Comparison of ENCODE assay signal across 16 mouse cellular contexts in the genomic region with DNA sequence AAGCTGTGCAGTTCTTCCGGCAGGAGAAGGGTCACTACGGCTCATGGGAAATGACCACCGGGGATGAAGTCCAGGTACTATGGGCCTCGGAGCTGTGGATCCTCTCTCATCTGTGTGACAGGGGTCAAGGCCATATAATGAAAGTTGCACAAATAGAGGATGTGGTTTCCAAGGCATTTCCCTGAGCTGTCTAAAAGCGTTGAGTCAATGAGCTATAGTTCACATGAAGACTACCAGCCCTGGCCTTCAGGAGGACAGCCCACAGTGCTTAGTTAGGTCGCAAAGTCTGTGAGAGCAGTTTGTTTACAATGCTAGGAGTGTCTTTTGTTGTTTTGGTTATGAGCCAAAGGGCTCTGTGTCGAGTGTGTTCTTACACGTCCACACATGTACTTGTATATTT.
DNase-seq lines count a peak whose midpoint lies in the region; ATAC-seq and TF ChIP-seq lines count a peak whose summit lies in the region.
"Had no signal": no experiment of that assay in that cellular context is flagged by ENCODE, and none has a peak within 500 bp of the region (broad histone marks: within the 10 kb centered on the region; RNA-seq: fewer than 3 reads in every experiment).

No protein-coding gene starts in this region.

- TF ChIP-seq EP300 in liver, embryonic 14.5 days (IDR thresholded peaks at IDR 0.05; ENCODE audit: low read depth) = no peak

- no peak for TF ChIP-seq POLR2A in small intestine, adult 2 months (IDR thresholded peaks at IDR 0.05; ENCODE audit: low read depth, low read length)
- no peak for TF ChIP-seq POLR2A in thymus, adult 2 months (IDR thresholded peaks at IDR 0.05; ENCODE audit: control insufficient read depth, extremely low read depth, insufficient read depth, low read length, poor library complexity)

- peak; percentile 60 for DNase-seq in kidney, postnatal 0 days (ENCODE audit: low spot score)
- no peak for DNase-seq in kidney, postnatal 10 days
- DNase-seq in liver, embryonic 14.5 days (ENCODE audit: low read depth in 3 of 3, low spot score in 3 of 3) = peak in 1 of 3 experiments; percentile 3
- DNase-seq in thymus, adult 2 months = no peak
- DNase-seq in frontal cortex, postnatal 36 days (ENCODE audit: low spot score in 2 of 2) = no peak
- DNase-seq: cerebellum, adult 11-12 months; left cerebral cortex, postnatal 4 days; spleen, adult 18-20 months; thymus, postnatal 25 days had no signal

- no peak overlapping the region for H3K4me3 ChIP-seq in kidney, postnatal 0 days (replicated peaks; ENCODE audit: low read depth, low read length)
- H3K4me3 ChIP-seq in liver, embryonic 14.5 days (ENCODE audit: insufficient read depth in 1 of 2, low read depth in 2 of 2, low read length in 2 of 2) = no peak overlapping the region
- H3K4me3 ChIP-seq in small intestine, adult 2 months (ENCODE audit: low read depth, low read length) = no peak overlapping the region
- no peak overlapping the region for H3K4me3 ChIP-seq in thymus, adult 2 months (ENCODE audit: control insufficient read depth, insufficient read depth, low read length)
- H3K4me3 ChIP-seq: embryonic facial prominence, embryonic 13.5 days; heart, embryonic 13.5 days; layer of hippocampus, adult 2 months; midbrain, embryonic 13.5 days had no signal

- H3K36me3 ChIP-seq in kidney, postnatal 0 days (ENCODE audit: insufficient read depth, low read length) = no peaks in the 10 kb centered on the region
- no peaks in the 10 kb centered on the region for H3K36me3 ChIP-seq in liver, embryonic 14.5 days (replicated peaks; ENCODE audit: control insufficient read depth, insufficient read depth, low read depth)
- H3K36me3 ChIP-seq in small intestine, adult 2 months (ENCODE audit: control insufficient read depth, insufficient read depth, low read length) = no peaks in the 10 kb centered on the region
- no peaks in the 10 kb centered on the region for H3K36me3 ChIP-seq in thymus, adult 2 months (ENCODE audit: control insufficient read depth, insufficient read depth, low read length)
- H3K36me3 ChIP-seq: embryonic facial prominence, embryonic 13.5 days; heart, embryonic 13.5 days; midbrain, embryonic 13.5 days had no signal

- TF ChIP-seq CTCF in kidney, postnatal 0 days (IDR thresholded peaks at IDR 0.05; ENCODE audit: low read depth) = no peak
- no peak for TF ChIP-seq CTCF in liver, embryonic 14.5 days (IDR thresholded peaks at IDR 0.05; ENCODE audit: low read depth)
- TF ChIP-seq CTCF in small intestine, adult 2 months (IDR thresholded peaks at IDR 0.05; ENCODE audit: extremely low read depth, insufficient read length, insufficient replicate concordance, low read depth, low read length) = no peak
- no peak for TF ChIP-seq CTCF in thymus, adult 2 months (IDR thresholded peaks at IDR 0.05; ENCODE audit: borderline replicate concordance, control insufficient read depth, extremely low read depth, insufficient read depth, low read length, poor library complexity)

- no peak overlapping the region for H3K9ac ChIP-seq in kidney, postnatal 0 days (ENCODE audit: low read depth, low read length)
- H3K9ac ChIP-seq in liver, embryonic 14.5 days (replicated peaks) = no peak overlapping the region
- H3K9ac ChIP-seq: embryonic facial prominence, embryonic 13.5 days; heart, embryonic 13.5 days; midbrain, embryonic 13.5 days had no signal

- no peak overlapping the region for H3K4me2 ChIP-seq in kidney, postnatal 0 days (ENCODE audit: low read length)
- no peak overlapping the region for H3K4me2 ChIP-seq in liver, embryonic 14.5 days (ENCODE audit: low read depth)
- H3K4me2 ChIP-seq: embryonic facial prominence, embryonic 13.5 days; heart, embryonic 13.5 days; midbrain, embryonic 13.5 days had no signal

- H3K27ac ChIP-seq in kidney, postnatal 0 days = no peak overlapping the region; the same call in 1 of the 2 replicates
- H3K27ac ChIP-seq in liver, embryonic 14.5 days = no peak overlapping the region
- H3K27ac ChIP-seq in small intestine, adult 2 months (ENCODE audit: insufficient read depth, low read depth, low read length) = 0 out of 2 replicates have a peak overlapping the region, but pooled peaks have one; percentile 6
- no peak overlapping the region for H3K27ac ChIP-seq in thymus, adult 2 months (ENCODE audit: control insufficient read depth, insufficient read depth, low read length)
- H3K27ac ChIP-seq: embryonic facial prominence, embryonic 13.5 days; heart, embryonic 13.5 days; layer of hippocampus, adult 2 months; midbrain, embryonic 13.5 days had no signal

- H3K4me1 ChIP-seq in kidney, postnatal 0 days (replicated peaks; ENCODE audit: insufficient read depth, low read length) = 0 out of 2 replicates have a peak, but pooled peaks cover 10% of the 10 kb centered on the region
- H3K4me1 ChIP-seq in liver, embryonic 14.5 days (replicated peaks; ENCODE audit: control insufficient read depth in 2 of 2, insufficient read depth in 2 of 2, low read length in 1 of 2) = peaks cover 0 to 5% of the 10 kb centered on the region in 2 experiments; a peak in 1 of 4 replicates
- H3K4me1 ChIP-seq in small intestine, adult 2 months (ENCODE audit: control insufficient read depth, insufficient read depth, insufficient read length, low read length) = no peaks in the 10 kb centered on the region; the same call in 1 of the 2 replicates
- 0 out of 2 replicates have a peak, but pooled peaks cover 5% of the 10 kb centered on the region for H3K4me1 ChIP-seq in thymus, adult 2 months (replicated peaks; ENCODE audit: control insufficient read depth, insufficient read depth, low read length)

- WGBS in kidney, postnatal 0 days = 41% methylated on average over 8 of the region's 8 CpGs
- 24% methylated on average over 8 of the region's 8 CpGs for WGBS in liver, embryonic 14.5 days (ENCODE audit: insufficient replicate concordance)
- WGBS in small intestine, adult 2 months = 35% methylated on average over 8 of the region's 8 CpGs
- WGBS in thymus, adult 2 months = 34% methylated on average over 8 of the region's 8 CpGs

- no peaks in the 10 kb centered on the region for H3K27me3 ChIP-seq in kidney, postnatal 0 days (ENCODE audit: insufficient read depth, low read length)
- no peaks in the 10 kb centered on the region for H3K27me3 ChIP-seq in liver, embryonic 14.5 days (ENCODE audit: control insufficient read depth, insufficient read depth, low read length)
- H3K27me3 ChIP-seq in small intestine, adult 2 months (ENCODE audit: control insufficient read depth, insufficient read depth, low read length) = no peaks in the 10 kb centered on the region
- no peaks in the 10 kb centered on the region for H3K27me3 ChIP-seq in thymus, adult 2 months (ENCODE audit: control insufficient read depth, insufficient read depth, low read length)
- H3K27me3 ChIP-seq: embryonic facial prominence, embryonic 13.5 days; heart, embryonic 13.5 days; midbrain, embryonic 13.5 days had no signal

- no peak for ATAC-seq in kidney, postnatal 0 days (replicated peaks; ENCODE audit: low FRiP score, low read depth)
- peak; percentile 56 for ATAC-seq in activated CD4-positive, CD25-positive, alpha-beta regulatory T cell, adult 4 months
- peak; percentile 23; the same call in 1 of the 2 replicates for ATAC-seq in liver, embryonic 14.5 days (ENCODE audit: insufficient read depth)
- ATAC-seq: hindbrain, embryonic 16.5 days; midbrain, embryonic 13.5 days had no signal

- no peaks in the 10 kb centered on the region for H3K9me3 ChIP-seq in kidney, postnatal 0 days (replicated peaks; ENCODE audit: low read length)
- H3K9me3 ChIP-seq in liver, embryonic 14.5 days (ENCODE audit: control insufficient read depth, low read length) = no peaks in the 10 kb centered on the region
- H3K9me3 ChIP-seq: embryonic facial prominence, embryonic 13.5 days; heart, embryonic 13.5 days; midbrain, embryonic 13.5 days had no signal
